Mouse (Mus musculus) intestine, embryonic 16.5 days (tissue): ENCODE measurements around the gene Nf2. TPM values are rescaled to one million over a fixed set of nuclear protein-coding genes. Genes with fewer than 3 reads are reported as not detected.
"Not testable (repeated sequence)": the region's sequence is repeated elsewhere in the genome, so short reads cannot be mapped to it uniquely, and the experiment has no call there.

Source experiments
- ATAC-seq: fragments of 200-750 bp; cut with Nextera tagmentation; 2 replicates; pipeline ENCODE4 v1.8.0; 2017; ENCODE audit warnings: moderate TSS enrichment, moderate library complexity
- H3K27ac ChIP-seq: fragments of 300-500 bp; sonication (generic); 2 replicates; pipeline ENCODE4 v1.5.1; 2014; ENCODE audit warnings: mild to moderate bottlenecking, low read length
- H3K27me3 ChIP-seq: fragments of 300-500 bp; sonication (generic); replicated peaks from 2 replicates; pipeline ENCODE4 v1.6.1; 2014; ENCODE audit warnings: low read length, control low read depth, mixed read lengths; ENCODE audit not compliant: control insufficient read depth, insufficient read depth
- H3K36me3 ChIP-seq: fragments of 300-500 bp; sonication (generic); 2 replicates; pipeline ENCODE4 v1.6.1; 2014; ENCODE audit warnings: low read length, control low read depth; ENCODE audit not compliant: control insufficient read depth, insufficient read depth
- H3K4me1 ChIP-seq: fragments of 300-500 bp; sonication (generic); 2 replicates; pipeline ENCODE4 v1.6.1; 2014; ENCODE audit warnings: low read length, control low read depth, mixed read lengths; ENCODE audit not compliant: control insufficient read depth, insufficient read depth
- H3K4me2 ChIP-seq: fragments of 300-500 bp; sonication (generic); 2 replicates; pipeline ENCODE4 v1.6.1; 2014; ENCODE audit warnings: low read depth, low read length, control low read depth
- H3K4me3 ChIP-seq: fragments of 300-500 bp; sonication (generic); 2 replicates; pipeline ENCODE4 v1.5.1; 2014; ENCODE audit warnings: mild to moderate bottlenecking, low read length
- H3K9ac ChIP-seq: fragments of 300-500 bp; sonication (generic); 2 replicates; pipeline ENCODE4 v1.6.1; 2014; ENCODE audit warnings: low read depth, low read length
- H3K9me3 ChIP-seq: fragments of 300-500 bp; sonication (generic); 2 replicates; pipeline ENCODE4 v1.6.1; 2016; ENCODE audit warnings: low read length, control low read depth; ENCODE audit not compliant: control insufficient read depth
- WGBS: fragments of 180-500 bp; shearing (Covaris S2); extraction: QIAGEN DNeasy Blood & Tissue Kit; methylation state at CpG from one replicate; pipeline ENCODE4 v1.1.7; 2014; 5-methylcytosine and 5-hydroxymethylcytosine counted together
- polyA plus RNA-seq: library from polyadenylated mRNA; unstranded; fragments of >200 nt; fragmentation: Nextera tagmentation; extraction: Ambion mirVana; gene quantifications from 2 replicates; pipeline ENCODE4 v1.2.1, GENCODE M21; 2015

The Nf2 gene
- polyA plus RNA-seq, 1 experiment from 2014 or later: 38.0 TPM

GRCm38 (mm10) chr11:4826152-4826778 is 23.1 kb downstream of the Nf2 start:
- H3K4me1 ChIP-seq: peaks cover 17% of the 10 kb centered on the region; the same call in 1 of the 2 replicates
- no peaks in the 10 kb centered on the region for H3K9me3 ChIP-seq

GRCm38 (mm10) chr11:4823655-4824312 is 25.6 kb downstream of the Nf2 start:
- Histone ChIP-seq H3K4me3 (no peak overlapping the region), H3K9ac (no peak overlapping the region), H3K4me2 (peak overlapping the region; percentile 4; the same call in 1 of the 2 replicates), H3K4me1 (peaks cover 10% of the 10 kb centered on the region; the same call in 1 of the 2 replicates), H3K9me3 (no peaks in the 10 kb centered on the region), H3K27ac (peak overlapping the region; percentile 77), H3K27me3 (no peaks in the 10 kb centered on the region), H3K36me3 (no peaks in the 10 kb centered on the region)
- 60% methylated on average over 6 of the region's 6 CpGs for WGBS
- peak; percentile 96 for ATAC-seq

More at GRCm38 (mm10) chr11:4826152-4826778, 23.1 kb downstream of the Nf2 start:
- H3K27ac ChIP-seq: no peak overlapping the region
- H3K4me2 ChIP-seq: no peak overlapping the region
- H3K27me3 ChIP-seq: no peaks in the 10 kb centered on the region
- ATAC-seq: no peak
- no peak overlapping the region for H3K9ac ChIP-seq
- WGBS: 94% methylated on average over 3 of the region's 3 CpGs
- no peaks in the 10 kb centered on the region for H3K36me3 ChIP-seq
- no peak overlapping the region for H3K4me3 ChIP-seq

- WGBS: 96% methylated on average over 4 of the region's 4 CpGs
- not testable (repeated sequence) for H3K9ac ChIP-seq, H3K27ac ChIP-seq, ATAC-seq, H3K4me2 ChIP-seq, H3K9me3 ChIP-seq, H3K36me3 ChIP-seq, H3K4me3 ChIP-seq, H3K27me3 ChIP-seq
- peaks cover 10% of the 10 kb centered on the region; the same call in 1 of the 2 replicates for H3K4me1 ChIP-seq
Measured at GRCm38 (mm10) chr11:4822446-4822842, 26.9 kb downstream of the Nf2 start.

GRCm38 (mm10) chr11:4821492-4822445 is 27.6 kb downstream of the Nf2 start:
- H3K4me1 ChIP-seq: peaks cover 10% of the 10 kb centered on the region; the same call in 1 of the 2 replicates
- H3K4me3 ChIP-seq: no peak overlapping the region
- no peaks in the 10 kb centered on the region for H3K27me3 ChIP-seq
- H3K36me3 ChIP-seq: no peaks in the 10 kb centered on the region
- no peak overlapping the region for H3K27ac ChIP-seq
- H3K9ac ChIP-seq: no peak overlapping the region
- H3K9me3 ChIP-seq: no peaks in the 10 kb centered on the region
- no peak overlapping the region for H3K4me2 ChIP-seq
- no peak for ATAC-seq
- WGBS: 49% methylated on average over 7 of the region's 7 CpGs

GRCm38 (mm10) chr11:4814507-4815450 is 34.6 kb downstream of the Nf2 start:
- no peaks in the 10 kb centered on the region for H3K4me1 ChIP-seq
- no peak overlapping the region for H3K9ac ChIP-seq
- no peak overlapping the region for H3K4me3 ChIP-seq
- no peaks in the 10 kb centered on the region for H3K36me3 ChIP-seq
- WGBS: 88% methylated on average over 7 of the region's 7 CpGs
- no peak overlapping the region for H3K27ac ChIP-seq
- H3K4me2 ChIP-seq: no peak overlapping the region
- no peaks in the 10 kb centered on the region for H3K27me3 ChIP-seq
- no peaks in the 10 kb centered on the region for H3K9me3 ChIP-seq
- no peak for ATAC-seq

GRCm38 (mm10) chr11:4808311-4808710 is 41.0 kb downstream of the Nf2 start:
- H3K9ac ChIP-seq: no peak overlapping the region
- no peaks in the 10 kb centered on the region for H3K27me3 ChIP-seq
- H3K4me3 ChIP-seq: no peak overlapping the region
- WGBS: 92% methylated on average over 6 of the region's 6 CpGs
- no peaks in the 10 kb centered on the region for H3K9me3 ChIP-seq
- ATAC-seq: no peak
- peaks cover 13% of the 10 kb centered on the region; the same call in 1 of the 2 replicates for H3K4me1 ChIP-seq
- H3K4me2 ChIP-seq: no peak overlapping the region
- no peaks in the 10 kb centered on the region for H3K36me3 ChIP-seq
- no peak overlapping the region for H3K27ac ChIP-seq

- Histone ChIP-seq H3K9ac (no peak overlapping the region), H3K27me3 (no peaks in the 10 kb centered on the region), H3K9me3 (no peaks in the 10 kb centered on the region), H3K4me1 (peaks cover 13% of the 10 kb centered on the region; the same call in 1 of the 2 replicates), H3K36me3 (no peaks in the 10 kb centered on the region), H3K27ac (peak overlapping the region; percentile 24; the same call in 1 of the 2 replicates), H3K4me3 (no peak overlapping the region), H3K4me2 (no peak overlapping the region)
- WGBS: 38% methylated on average over 6 of the region's 6 CpGs
- peak; percentile 93 for ATAC-seq
Measured at GRCm38 (mm10) chr11:4806031-4806715, 43.2 kb downstream of the Nf2 start.

- Histone ChIP-seq H3K9ac (no peak overlapping the region), H3K9me3 (no peaks in the 10 kb centered on the region), H3K4me3 (no peak overlapping the region), H3K4me1 (peaks cover 13% of the 10 kb centered on the region; the same call in 1 of the 2 replicates), H3K27ac (no peak overlapping the region), H3K4me2 (no peak overlapping the region), H3K27me3 (no peaks in the 10 kb centered on the region), H3K36me3 (no peaks in the 10 kb centered on the region)
- ATAC-seq: no peak
- WGBS: 89% methylated on average over 6 of the region's 6 CpGs
Measured at GRCm38 (mm10) chr11:4804921-4805562, 44.3 kb downstream of the Nf2 start.
